Mouse (Mus musculus) 416B (cell line): ENCODE results near the gene Natd1.

ENCODE experiments used
- DNase-seq: peaks from one replicate; pipeline ENCODE4 v3.0.0; 2011; ENCODE audit warnings: low read depth

Natd1 gene

DNA sequence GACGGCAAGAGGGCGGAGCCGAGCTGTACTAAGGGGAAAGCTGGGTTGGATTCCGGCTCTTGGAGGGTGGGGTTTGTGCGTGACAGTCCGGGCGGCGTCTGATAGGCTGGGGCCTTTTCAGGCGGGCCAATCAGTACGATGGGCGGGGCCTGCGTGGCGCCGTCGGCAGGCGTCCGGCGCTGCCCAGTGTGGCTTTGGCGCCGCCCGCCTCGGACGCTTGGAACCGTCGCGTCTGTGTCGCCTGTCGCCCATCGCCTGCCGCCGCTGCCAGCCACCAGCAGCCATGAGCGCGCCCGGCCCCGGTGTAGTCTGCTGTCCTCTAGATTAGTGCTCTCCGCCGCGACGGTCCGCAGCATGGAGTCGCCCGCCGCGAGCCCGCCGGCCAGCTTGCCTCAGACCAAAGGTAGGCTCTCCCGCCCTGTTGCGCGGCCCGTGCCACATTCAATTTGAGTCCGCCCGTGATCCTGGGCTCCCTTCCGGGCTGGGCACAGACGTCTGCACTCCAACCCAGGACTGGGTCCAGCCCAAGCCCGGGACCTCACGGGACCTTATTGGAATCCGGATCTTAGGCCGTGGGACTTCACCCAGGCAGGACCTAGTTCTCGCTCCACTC lies 17.4 kb upstream of the Natd1 start, which contains the start of gene Map2k3:
Gene Map2k3, plus strand, starts transcription at position 165 of the 613 bp plus-strand sequence.
- peak; percentile 94 for DNase-seq

DNA sequence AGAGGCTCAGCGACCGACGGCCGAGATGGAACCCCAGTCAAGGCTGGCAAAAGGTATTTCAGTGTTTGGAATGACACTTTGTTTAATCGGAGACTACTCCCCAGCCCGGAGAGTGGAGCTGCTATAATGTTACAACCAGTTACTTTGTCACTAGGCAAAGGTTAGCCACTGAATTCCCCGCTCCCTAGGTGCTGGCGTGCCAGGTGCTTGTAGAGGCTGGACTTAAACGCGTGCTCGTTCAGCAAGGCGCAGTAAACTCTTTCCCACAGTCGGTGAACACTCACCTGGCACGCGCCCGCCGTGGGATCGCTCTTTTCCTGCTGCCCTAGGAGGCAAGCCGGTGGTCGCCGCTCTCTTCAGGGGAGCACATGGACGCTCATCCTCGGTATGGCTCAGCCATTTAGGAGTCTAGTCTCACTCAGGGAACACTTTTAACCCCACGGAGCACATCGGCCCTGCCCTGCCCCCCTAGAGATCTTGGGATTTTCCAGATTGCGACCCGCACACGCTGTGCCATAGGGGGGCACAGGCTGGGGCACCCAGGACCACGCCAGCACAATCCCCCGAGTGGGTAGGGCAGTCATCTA lies 16.8 kb upstream of the Natd1 start:
- DNase-seq: no peak

DNA sequence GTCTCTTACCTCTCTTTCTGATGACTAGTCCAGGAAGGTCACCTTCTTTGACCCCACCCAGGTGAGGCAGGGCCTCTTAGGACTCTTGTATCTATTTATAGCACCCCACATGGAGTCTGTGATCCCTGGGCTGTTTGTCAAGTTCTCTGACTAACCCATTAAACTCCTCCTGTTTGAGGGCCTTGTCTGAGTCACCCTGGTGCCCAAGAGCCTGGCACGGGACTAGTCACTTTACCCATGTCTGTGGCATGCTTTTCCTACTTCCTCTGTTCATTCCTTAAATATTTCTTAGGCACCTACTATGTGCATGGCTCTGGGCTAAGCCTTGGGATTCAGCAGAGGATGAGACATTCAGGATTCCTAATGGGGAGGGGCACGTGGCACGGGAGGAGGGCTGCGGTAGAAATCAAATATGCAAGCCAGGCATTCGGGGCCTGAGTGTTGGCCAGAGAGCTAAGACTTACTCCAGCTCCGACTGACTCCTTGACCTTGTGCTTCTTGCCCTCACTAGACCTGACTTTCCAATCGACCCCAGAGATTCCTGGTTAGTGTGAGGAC lies 16.3 kb upstream of the Natd1 start:
- DNase-seq: peak; percentile 74

DNA sequence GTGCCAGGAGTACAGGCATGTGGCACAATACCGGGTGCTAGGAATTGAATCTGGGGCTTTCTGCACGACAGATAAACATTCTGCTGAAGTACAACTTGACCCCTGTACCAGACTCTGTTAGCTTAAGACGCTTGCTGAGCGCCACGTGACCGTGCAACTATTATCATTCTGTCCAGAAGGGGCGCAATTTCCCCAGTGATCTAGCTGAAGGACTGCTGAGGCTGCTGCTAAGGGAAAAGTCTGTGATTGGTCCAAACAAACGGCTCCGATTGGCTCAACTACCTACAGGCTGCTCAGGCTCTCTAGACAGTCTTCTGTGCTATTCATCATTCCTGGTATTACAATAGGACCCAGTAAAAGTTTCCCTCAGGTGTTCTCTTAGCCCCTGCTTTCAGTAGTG lies 12.7 kb upstream of the Natd1 start:
- peak; percentile 94 for DNase-seq

DNA sequence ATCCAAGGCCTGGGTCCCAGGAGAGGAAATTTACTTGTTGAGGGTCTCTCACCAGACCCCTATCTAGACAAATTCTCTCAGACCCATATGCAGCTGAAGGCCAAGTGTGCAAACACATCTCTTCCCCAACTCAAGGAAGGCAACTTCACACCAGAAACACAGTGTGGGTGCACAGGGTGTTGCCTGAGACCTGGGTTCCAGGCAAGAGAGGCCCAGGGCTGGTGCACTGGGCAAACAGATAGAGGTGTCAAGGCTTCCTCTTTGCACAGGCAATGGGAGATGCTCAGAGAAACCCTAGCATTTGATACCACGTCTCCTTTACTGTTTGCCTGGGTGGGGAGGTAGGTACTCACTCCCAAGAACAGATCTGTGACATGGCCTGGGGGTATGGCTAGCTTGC lies 10.4 kb upstream of the Natd1 start:
- no peak for DNase-seq

DNA sequence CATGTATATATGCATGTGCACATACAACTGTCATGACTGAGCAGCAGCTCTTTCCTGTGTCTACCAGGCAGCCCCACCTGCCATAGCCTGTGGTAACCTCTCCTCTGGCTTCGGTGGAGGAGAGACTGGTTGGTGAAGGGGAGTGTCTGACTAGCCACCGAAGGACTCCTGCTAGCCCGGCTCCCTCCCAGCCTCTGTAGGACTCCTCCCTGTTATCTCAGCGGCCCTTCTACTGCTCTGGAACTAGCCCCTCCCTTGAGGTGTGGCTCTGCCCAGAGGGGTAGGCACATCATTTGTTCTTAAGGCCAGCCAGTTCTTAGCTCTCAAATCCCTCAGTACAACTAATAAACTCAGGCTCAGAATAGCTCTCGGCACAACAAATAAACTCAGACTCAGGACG lies 9.9 kb upstream of the Natd1 start:
- DNase-seq: no peak

DNA sequence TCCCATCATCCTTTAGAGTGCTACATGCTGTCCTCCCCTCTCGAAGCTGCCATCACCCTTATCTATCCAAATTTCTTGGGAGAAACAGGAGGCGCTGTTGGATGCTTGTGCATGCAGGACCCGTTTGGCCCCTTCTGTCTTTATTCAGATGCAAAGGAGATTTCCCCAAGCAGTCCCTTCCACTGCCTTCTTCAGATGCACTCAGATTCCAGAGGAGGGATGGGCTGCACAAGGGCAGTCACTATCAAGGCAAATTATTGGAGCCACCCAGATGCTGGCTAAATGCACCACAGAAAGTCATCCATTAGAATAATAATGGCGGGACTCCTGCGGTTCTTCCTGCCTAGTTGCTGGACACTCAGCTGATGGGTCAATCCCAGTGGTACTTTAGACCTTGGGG lies 8.4 kb upstream of the Natd1 start:
- DNase-seq: no peak

DNA sequence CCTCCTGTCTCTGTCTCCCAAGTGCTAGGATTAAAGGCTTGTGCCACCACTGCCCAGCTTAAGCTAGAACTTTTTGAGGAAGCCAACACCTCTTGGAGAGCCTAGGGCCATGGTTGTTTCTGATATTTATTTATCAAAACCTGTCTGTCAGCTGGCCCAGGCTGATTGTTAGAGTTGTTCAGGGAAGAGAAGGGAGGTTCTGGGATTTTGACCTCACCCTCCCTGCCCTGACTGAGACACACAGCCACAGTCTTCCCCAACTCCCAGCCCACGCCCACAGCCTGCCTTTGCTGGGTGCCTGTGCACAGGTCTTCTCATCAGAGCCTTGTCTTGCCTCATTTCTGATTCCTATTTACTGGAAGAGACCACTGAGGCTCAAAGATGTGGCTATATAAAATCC lies 7.6 kb upstream of the Natd1 start:
- no peak for DNase-seq

DNA sequence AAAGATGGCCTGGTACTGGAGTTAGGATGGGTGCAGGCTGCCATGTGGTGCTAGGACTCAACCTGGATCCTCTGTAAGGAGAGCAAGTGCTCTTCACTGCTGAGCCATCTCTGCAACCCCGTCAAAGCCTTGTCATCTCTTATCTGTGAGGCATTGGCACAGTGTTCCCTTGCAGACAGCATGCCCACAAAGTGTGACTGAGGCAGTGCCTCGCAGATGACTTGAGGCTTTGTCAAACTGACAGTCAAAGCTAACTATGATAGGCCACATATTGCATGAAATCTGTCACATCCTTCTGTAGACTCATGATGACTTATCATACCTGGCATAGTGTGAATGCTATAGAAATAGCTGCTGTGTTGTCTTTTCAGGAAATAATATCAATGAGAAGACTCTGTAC lies 5.5 kb upstream of the Natd1 start:
- no peak for DNase-seq

DNA sequence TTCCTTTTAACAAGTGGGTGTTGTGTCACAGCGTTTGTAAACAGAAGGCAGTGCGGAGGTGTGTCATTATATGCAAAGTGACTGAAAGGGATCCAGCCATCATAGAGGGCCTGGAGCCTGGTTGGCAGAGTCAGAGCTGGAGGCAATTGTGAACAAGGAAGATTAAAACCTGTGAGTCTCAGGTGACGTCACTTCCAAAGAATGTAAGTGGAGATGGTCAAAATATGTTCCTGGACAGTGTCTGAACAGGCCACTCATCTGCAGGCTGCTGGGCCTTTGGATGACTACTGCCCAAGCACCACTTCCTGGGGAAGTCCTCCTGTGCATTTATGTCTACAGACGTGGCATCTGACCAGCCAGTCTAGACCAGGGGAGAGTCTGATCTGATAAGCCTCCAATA lies 651 bp upstream of the Natd1 start:
- DNase-seq: peak; percentile 45

DNA sequence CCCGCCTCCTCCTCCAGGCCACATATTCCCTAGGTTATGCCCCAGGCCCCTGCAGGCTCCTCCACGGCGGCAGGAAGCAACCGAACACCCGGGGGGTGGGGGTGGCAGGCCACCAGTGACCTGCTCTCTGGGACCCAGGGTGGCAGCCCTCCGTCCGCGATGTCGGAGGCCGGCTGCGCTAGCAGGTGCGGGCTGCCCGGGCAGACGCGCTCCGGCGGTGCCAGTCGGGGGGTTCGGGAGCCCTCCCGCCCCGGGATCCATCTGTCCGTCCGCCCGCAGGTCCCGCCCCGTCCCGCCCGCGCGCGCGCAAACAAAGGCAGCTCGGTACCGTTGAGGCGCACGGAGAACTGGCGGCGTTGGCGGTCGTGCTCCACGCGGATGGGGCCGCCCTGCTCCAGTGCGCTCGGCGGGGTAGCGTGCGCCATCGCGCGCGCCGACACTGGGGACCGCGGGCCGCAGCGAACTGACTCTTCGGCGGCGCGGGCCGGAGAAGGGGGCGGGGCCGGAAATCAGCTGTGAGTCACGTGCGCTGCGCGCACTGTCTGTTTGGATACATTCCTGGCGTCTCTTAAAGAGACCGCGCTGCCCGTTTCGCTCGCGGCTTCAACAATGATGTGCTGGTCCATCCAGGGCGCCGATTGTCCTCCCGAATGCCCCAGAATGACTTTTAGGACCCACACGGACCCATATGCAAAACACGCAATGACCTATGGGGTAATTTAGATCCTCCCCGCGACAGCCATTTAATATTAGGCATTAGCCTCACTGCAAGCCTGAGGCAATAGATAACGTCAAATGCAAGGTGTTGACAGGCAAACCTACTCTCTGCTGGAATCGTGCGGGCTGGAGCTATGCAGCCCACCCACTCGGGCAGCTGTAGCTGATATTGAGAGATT lies 1.0 kb downstream of the Natd1 start:
- peak; percentile 89 for DNase-seq

DNA sequence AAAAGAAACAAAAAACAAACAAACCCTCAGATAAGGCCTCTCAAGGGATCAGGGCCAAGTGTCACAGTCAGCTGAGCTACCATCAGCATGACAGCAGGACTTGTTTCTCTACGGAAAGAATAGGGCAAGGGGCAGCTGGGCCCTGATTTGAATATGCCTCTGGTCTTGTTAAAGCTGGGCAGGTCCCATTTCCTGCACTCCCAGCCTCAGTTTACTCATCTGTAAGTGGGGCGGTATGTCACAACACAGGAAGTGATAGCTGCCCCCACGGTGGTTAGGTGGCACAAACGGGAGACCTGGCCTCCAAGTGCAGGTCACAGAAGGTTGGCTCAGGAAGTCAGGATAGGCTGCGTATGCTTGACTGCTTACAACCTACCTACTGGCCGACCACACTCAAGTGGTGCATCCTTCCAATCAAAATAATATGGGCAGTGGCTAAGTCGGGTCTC lies 2.0 kb downstream of the Natd1 start:
- peak; percentile 27 for DNase-seq

DNA sequence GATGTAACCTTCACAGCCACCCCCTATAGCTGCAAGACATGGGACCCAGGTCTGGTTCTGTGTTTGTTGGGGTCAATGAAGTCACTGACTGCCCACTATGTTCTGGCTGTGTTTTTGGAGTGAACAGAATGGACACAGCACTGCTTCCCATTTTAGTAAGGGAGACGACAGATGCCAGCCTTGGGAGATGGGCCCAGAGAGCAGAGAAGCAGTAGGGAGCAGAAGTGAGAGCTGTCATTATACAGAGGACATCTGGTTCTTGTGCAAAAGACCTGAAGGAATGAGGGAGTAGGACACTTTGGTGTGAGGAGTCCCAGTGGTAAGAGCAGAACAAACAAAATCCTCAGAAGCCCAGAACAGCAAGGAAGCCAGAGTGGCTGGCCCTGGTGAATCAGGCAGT lies 4.9 kb downstream of the Natd1 start:
- DNase-seq: no peak

DNA sequence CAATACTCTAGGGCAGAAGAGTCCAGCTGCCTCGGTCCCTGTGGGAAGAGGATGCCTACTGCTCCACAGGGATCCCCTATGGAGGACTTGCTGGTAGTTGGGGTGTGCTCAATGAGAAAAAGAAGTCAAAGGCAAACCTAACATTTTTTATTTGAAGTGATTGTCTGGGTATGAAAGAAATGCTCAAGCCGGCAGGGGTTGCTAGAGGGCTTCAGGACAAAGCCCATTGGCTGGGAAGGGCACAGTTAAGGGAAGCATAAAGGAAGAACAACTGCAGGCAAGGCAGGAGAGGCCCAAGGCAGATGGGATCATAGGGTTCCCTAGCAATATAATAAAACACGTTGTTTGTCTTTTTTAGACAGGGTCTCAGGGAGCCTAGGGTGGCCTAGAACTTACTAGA lies 6.5 kb downstream of the Natd1 start:
- no peak for DNase-seq

DNA sequence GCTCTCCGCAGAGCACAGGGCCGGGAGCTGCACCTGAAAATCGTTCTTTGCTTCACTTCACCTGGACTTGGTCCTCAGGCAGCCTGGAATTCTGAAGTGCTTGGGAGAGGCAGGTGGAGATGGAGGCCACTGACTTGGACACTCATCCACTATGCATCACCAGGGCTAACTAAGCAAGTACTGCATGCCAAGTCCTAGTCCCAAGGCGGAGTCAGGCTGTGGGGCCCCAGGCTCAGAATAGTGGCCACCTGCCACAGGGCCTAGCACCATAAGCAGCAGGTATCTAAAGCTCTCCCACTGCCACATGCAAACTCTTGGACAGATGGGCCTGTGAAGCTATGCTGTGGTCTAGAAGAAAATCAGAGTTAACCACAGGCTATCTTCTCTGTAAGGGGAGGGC lies 8.1 kb downstream of the Natd1 start:
- no peak for DNase-seq

DNA sequence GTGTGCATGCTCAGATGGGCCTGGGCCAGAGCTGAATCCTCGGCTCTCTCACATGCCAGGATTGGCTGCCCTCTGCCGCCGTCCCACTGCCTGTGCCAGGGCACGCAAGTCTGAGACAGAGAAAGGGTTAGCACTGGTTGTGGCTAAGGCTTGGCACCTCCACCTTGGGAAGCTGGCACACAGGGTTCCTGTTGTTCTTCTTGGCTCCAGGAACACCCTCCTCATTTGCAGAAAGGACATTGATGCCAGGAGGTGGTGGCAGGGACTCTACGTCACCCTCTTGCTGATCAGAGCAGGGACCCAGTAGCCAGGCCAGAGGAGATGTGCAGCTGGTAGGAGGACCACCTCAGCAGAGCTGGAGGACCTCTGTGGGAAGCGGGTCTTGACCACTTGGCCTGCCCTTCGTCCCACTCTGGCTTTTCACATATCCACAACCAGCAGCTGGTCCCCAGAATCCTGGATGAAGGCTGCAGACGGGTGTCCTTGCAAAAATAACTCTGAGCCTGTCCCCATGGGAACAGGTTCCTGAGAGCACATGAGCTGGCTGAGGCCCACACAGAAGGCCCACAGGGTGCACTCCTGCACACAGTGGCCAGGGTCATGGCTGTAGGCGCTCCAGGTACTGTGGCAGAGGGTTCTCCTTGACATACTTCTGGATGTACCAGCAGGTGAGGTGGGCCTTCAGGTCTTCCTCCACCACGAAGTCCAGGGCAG lies 9.0 kb downstream of the Natd1 start:
- DNase-seq: no peak

DNA sequence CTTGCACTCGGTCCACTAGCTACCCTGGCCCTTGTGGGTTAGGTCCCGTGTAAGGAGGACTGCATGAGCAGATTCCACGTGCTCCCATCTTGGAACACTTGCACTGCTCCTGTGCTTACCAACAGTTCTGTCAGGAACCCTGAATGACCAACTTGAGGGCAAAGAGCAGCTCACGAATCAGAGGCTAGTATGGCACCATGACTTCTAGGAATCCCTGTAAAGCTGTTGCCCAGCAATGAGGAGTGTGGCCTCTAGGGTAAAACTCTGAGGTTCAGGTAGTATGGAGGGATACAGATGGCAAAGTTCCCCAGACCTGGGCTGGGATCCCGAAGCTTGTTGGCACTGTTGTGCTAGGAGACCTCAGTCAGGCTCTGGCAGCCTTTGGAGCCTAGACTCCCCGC lies 10.9 kb downstream of the Natd1 start:
- no peak for DNase-seq

DNA sequence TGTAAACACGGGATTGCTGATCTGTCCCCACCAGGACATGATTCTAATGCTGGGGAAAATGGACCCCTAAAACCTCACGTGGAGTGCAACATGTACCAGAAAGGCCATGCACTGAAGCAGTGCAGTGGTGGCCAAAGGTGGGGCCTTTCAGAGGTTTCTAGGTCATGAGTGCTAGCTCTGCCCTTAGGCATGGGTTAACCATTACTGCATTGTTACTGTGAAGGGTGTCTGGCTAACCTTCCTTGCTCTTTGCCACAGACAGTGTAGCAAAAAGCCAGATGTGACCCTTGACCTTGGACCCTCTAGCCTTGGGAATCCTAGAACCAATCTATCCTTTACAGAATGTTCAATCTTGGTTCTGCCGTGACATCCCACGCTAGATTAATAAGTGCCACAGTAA lies 12.1 kb downstream of the Natd1 start:
- DNase-seq: no peak

DNA sequence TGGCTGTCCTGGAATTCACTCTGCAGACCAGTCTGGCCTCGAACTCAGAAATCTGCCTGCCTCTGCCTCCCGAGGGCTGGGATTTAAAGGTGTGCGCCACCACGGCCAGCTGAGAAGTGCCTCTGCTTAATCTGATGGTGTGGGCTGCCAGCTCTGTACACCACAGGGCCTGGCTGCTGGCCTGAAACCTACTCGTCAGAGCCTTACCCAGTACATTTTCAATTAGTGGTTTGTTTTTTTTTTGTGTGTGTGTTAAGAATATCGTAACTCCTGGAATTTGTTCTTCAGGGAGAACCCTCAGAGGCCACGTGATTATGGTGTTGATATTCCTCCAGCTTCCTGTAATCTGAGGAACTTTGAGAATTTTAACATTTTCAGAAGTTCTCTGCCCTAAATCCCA lies 12.5 kb downstream of the Natd1 start:
- no peak for DNase-seq

DNA sequence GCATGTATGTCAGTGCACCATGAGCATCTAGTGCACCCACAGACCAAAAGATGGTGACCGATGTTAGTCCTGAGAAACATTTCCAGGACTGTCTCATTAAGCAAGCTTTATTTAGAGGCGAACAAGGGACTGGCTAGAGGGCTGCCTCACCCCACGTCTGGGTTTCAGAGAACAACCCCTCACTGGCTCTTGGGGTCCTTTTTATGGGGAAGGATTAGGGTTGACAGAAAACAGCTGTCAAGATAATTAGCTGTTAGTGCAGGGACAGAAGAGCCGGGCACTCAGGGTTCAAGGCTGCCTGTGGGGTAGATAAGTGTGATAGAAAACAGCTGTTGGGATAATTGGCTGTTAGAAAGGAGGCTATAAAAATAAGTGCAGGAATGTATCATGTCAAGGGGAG lies 18.6 kb downstream of the Natd1 start:
- no peak for DNase-seq

DNA sequence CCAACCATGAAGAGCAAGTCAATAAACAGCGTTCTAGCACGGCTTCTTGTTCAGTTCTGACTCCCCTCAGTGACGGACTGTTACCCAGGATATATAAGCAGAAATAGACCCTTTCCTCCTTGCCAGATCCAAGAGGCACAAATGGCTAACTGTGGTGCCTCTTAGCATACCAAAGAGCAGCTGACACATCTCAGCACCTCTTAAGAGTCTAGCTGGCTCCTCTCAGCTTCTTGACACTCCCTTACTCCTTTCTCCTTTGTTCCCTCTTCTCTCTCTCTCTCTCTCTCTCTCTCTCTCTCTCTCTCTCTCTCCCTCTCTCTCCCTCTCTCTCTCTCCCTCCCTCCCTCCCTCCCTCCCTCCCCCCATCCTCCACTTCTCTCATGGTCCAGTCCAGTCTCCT lies 23.8 kb downstream of the Natd1 start:
- DNase-seq: no peak

DNA sequence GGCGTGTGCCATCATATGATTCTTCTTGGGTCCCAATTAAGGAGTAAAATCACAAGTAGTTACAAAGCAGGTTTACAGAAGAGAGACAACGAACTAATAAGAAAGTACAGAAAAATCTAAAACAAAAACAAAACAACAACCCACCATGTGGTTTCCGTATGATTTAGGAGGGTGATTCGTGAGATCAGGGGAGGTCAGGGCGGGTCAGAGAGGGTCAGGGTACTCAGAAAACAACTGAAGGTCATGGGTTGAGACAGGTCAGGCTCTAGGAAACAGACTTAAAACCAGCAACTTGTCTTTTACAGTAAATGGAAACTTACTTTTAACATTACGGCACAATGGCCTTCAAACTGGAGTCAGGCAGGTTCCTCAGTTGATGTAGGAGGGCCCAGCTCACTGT lies 24.3 kb downstream of the Natd1 start:
- DNase-seq: no peak
